Mouse (Mus musculus) 3134 (cell line): ENCODE data around the gene Ap1g2.
A peak's percentile ranks its signal among the peaks of the same experiment; 100 is the strongest.

Experiments used
- DNase-seq: peaks from one replicate; pipeline ENCODE4 v3.0.0-alpha.2; 2011; ENCODE audit warnings: low spot score; ENCODE audit not compliant: insufficient read length; ENCODE audit errors: extremely low read depth

The Ap1g2 gene

DNA sequence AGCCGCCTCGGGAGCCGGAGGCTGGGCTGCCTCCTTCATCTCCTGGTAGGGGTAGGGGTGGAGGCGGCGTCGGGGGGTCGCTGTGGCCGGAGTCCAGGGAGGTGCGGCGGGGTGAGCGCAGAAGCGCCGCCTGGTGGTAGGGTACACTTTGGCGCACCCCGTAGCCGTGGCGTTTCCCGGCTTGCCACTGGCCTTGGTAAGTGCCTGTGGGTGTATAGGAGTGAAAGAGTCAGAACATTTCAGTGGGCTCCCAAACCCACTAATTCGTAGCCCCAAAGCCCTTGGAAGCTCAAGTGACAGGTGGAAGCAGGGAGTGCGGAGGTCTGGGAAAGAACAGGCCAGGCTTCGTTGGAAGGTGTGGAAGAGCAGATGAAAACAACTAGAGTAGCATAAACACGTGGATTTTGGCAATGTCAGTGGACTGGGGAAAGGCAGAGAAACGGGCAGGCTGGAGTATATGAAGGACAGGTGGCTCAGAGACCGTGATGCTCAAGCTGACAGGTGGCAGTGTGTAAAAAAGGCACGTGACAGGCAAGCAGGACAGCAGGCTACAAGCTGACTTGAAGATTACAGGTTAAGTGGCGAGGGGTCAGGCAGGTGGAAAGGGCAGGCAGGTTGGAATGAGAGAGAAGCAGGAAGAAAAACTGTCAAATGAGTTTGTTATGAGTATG lies 7.7 kb upstream of the Ap1g2 start:
- no peak for DNase-seq

DNA sequence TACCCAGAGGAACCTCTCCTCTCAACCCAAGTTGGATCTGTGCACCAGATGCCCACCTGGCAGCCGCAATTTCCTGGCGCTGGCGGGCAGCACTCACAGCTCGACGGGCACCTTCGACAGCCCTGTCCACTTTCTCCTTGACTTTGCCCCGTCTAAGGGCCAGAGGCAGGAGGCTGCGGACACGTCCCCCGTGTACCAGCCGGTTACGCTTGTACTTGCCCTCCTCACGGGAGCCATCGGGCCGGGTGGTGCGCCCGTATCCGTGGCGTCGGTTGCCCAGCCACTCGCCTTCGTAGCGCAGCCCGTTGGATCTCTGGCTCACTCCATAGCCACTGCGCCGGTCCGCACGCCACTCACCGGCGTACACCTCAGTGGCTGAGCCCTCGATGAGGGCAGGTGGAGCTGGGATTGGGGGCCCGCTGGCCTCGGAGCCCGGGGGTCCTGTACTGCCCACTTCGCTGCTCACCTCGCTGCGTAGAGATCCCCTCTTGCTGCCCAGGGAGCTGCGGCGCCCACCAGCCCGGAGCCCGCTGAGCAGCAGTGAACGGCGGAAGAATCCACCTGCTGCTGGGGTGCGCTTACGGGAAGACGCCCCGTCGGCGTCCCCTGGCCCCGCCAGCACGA lies 7.1 kb upstream of the Ap1g2 start:
- DNase-seq = no peak

DNA sequence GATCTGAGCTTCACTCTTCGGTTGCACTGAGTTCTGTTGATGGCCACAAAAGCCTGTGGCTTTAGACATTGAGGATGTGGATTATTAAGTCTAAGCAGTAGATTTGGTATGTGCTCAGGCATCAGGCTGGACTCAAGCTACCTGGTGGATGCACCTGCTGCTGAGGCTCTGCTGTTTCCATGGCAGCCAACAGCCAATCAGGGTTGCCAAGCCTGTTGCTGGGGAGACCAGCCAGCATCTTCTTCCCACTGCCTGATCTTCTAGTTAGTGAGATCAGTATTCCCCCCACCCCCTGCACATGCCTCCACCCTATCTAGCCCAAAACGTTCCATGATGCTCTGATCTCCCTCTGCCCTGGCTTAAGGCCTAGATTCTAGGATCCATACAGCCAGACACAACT lies 5.3 kb upstream of the Ap1g2 start:
- DNase-seq = no peak

DNA sequence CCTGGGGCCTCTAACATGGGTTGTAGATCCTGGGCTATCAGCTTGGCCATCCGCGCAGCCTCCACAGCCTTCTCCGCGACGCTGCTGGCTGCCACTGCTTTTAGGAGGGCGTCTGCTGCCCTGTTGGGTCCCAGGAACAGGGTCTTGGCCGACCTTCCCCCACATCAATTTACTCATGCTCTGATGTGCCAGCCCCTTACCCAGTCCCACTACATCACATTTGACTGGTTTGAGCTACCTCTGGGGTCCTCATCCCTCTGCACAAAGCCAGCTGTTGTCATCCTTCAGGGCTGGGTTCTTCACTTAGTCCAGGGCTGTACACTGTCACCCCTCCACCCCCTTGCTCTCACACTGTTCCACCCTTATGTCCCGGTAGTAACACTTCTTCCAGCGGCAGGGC lies 3.7 kb upstream of the Ap1g2 start:
- no peak for DNase-seq

DNA sequence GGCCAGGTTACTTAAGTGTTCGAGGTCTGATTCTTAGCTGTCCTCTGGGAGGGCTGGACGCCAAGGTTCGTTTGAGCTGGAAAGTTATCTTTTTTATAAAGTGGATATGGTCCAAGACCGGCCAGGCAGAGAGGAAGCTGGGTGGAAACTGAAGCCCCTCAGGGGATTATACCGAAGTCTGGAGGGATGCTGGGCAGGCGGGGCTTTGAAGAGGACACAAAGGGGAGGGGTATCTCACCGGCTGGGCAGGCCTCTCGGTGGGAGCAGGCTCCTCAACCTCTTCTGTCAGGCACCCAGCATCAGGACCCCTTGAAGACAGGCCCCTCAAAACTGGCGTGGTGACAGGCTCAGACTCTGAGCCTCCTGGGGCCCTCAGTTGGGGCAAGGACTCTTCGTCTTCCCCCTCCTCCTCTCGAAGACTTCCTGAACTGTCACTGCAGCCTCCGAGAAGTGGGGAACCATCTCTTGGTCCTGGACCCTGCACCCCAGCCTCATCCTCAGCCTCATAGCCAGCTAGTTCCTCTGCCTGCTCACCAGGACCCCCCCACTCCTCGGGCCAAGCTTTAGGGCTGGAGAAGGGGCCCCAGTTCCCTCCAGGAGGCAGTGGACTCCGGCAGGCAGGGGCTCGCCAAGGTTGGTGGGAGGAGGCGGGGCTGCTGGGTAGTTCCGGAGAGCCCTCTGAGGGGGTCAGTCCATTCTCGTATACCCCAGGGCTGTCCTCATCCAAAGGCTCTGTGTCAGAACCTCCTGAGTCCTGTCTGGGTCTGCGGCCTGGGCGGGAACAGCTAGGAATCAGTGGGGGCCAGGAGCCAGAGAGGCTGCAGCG lies 2.9 kb upstream of the Ap1g2 start:
- no peak for DNase-seq

DNA sequence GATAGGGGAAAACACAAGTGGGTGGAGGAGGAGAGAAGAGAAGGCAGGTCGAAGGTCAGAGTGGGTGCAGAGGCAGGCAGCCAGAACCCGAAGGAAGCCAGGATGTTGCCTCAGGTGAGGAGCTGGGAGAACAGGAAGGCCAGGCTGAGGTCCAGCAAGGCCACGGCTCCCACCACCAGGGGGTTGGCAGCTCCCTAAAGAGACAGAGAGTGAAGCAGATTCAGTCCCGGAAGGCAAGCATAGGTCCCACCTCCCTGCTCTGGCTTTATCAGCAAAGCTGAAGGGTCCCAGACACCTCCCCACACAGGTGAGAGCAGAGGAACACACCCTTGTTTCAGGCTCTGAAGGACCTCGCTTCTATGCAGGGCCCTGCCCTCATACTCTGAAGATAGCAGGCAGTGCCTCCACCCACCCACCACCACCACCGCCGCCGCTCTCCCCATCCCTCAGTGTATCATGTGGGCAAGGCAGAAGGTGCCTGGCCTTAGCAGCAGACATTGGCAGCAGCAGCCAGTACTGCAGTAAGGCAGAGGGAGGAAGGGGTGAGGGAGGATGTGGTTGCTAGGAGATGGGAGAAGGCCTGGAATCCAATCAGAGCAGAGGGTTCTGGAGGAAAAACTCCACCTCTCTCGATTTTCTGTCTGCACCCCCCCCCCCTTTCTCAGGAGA lies 1.9 kb upstream of the Ap1g2 start:
- no peak for DNase-seq

DNA sequence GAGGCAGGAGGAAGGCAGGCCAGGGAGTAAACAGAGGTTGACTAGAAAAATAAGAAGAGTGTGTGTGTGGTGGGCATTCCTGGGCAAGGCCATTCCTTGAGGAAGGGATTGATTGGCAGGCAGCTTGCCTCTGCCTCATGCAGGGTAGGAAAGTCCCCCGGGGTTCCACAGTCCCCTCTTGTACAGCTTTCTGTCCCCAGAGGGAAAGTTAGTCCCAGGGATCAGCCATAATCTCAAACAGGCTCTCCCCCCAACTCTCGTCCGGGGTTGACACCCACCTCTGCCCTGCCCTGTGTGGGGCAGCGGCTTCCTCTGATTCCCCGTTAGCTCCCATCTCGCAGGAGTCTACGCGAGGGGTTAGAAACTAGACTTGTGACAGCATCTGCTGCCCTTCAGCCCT lies 597 bp upstream of the Ap1g2 start:
- no peak for DNase-seq

DNA sequence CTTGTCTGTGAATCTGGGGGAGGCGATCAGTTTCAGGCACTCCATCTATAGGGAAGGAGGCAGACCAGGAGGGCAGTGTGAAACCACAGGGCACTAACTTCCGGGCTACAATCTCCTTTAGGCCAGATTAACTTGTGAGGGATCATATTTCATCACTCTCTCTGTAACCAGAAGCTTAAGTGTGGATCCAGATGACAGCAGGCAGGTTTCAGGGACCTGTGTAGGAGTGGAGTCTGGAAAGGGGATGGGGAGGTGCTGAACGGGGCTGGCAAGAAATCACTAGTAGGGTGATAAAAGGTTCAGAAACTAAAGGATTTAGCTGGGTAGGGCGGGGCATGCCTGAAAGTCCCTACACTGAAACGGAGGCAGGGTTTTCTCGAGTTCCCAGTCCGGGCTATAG lies 1.0 kb downstream of the Ap1g2 start:
- no peak for DNase-seq

DNA sequence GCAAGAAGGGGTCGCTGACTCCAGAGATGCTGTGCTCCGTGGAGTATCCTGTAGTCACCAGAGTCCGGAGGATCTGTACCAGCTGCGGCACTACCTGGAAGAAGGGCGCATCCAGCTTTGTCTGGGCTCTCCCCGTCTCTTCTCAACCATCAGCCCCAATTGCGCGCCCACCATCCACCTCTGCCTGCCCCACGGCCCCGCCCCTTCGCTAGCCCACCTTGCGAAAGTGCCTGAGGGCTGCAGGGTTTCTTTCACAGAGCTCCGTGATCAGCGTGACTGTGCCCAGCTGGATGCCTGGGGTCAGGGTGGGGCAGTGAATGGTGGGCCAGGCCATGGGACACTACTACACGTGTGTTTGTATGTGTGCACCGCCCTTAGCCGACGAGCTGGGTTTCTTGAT lies 2.0 kb downstream of the Ap1g2 start:
- no peak for DNase-seq

DNA sequence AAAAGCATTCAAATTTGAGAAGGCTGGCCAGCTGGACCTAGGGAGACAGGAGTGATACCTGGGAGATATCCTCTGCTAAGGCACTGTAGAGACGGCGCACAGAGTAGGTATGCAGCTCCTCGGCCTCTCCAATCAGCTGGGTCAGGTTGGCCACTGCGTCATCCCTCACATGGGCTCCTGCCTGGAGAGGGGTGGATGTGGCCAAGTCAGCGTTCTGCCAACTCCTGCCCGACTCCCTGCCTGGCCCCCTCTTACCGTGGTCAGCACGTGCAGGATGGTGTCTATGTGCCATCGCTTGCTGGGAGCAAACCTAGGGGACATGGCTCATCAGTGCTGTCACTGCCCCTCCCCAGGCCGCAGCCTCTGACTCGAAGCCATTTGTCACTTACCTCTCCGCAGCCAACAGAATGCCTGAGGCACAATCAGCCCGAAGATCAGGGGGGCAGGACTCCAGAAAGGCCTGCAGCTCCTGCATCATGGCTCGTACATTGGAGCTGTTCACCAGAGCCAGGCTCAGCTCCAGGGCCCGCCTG lies 4.1 kb downstream of the Ap1g2 start:
- DNase-seq = no peak

DNA sequence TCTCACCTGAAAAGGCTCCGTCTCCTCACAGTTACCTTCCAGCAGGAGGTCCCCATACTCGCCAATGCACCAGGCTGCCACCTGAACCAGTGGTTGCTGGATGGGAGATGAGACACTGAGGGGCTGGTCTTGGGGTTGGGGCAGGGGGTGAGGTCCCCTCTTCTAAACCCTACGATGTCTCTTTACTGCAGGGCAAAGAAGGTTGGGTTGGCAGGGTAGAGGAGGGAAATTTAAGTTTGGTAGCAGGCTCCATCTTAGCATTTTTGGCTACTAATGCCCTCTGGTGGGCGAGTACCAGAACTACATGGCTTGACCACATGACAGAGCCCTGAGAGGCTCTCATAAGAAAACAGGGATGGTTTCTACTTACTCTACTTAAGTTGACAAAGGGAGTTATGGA lies 4.8 kb downstream of the Ap1g2 start:
- no peak for DNase-seq

DNA sequence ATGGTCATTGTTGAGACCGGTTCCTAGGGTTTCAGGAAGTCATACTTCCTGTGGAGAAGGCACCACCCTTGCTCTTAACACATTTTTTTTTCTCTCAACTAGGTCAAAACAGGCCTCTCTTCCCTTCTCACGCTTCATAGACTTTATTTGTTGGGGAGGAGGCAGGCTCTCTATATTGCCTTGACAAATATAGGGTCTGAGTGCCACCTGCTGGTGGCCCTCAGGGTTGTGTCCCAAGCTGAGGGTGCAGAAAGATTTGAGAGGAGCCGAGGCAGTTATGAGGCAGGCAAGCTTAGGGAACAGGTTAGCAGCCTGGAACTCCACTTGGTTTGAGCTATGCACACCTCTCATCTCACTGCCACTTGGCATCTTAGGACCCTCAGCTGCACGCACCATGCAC lies 8.3 kb downstream of the Ap1g2 start:
- DNase-seq = no peak

DNA sequence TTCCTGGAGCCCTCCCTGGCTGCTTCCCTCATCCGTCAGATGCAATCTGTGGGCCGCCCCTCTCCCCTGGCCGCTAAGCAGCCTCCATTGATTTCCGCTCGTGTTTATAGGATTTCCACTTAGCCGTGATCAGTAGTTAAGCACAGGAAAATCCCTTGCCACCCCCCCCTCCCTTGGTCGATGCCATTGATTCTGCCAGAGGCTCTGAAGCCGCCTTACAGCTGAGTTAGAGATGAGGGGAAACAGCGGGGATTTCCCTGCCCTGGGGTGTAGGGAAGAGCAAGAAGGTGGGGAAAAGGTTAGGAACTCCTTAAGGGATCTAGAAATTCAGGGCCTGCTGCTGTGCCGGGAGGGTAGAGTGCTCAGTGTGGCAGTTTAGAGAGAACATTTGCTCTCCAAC lies 8.7 kb downstream of the Ap1g2 start:
- no peak for DNase-seq

DNA sequence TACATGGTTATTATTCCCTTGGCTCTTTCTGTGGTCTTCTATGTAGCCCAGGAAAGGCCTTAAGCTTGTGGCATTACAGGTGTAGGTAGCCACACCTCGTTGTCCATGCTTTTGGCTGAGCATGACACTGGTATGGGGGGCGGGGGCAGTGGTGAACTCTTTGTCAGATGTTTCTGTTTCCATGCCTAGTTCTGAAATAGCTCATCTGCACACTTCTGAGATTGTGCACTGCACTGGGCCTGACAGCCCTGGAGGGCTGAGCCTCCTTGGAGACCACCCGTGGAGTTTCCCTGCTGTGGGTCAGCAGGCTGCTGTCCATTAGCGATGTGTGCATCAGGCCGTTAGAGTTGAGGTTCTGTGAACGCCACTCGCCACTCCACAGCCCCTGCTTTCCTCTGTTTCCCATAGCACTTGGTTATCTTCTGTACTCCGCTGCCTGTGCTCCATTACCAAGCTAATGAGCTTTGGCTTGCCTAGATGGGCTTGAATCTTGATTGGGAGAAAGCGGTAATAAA lies 9.8 kb downstream of the Ap1g2 start:
- DNase-seq = no peak

DNA sequence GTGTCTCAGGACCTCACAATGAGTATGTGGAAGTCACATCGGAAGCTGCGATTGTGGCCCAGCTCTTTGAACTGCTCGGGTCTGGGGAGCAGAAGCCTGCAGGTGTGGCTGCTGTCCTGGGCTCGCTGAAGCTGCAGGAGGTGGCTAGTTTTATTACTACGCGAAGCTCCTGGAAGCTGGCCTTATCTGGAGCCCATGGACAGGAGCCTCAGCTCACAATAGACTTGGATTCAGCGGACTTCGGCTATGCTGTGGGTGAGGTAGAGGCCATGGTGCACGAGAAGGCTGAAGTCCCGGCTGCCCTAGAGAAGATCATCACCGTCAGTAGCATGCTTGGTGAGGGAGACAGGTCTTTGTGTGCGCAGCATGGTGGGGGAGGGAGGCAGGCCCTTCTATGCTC lies 10.7 kb downstream of the Ap1g2 start:
- no peak for DNase-seq

DNA sequence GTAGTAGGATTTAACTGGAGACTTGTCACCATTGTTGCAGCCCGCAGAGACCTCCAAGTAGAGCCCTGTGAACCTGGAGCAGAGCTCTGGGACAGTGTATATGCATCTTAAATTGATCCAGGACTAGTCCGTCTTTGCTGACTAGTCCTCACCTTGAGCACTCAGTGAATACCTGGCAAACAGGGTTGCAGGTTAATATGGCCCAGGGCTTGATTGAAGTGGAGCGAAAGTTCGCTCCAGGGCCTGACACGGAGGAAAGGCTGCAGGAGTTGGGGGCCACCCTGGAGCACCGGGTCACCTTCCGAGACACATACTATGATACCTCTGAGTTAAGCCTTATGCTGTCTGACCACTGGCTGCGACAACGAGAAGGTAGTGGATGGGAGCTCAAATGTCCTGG lies 11.1 kb downstream of the Ap1g2 start:
- no peak for DNase-seq

DNA sequence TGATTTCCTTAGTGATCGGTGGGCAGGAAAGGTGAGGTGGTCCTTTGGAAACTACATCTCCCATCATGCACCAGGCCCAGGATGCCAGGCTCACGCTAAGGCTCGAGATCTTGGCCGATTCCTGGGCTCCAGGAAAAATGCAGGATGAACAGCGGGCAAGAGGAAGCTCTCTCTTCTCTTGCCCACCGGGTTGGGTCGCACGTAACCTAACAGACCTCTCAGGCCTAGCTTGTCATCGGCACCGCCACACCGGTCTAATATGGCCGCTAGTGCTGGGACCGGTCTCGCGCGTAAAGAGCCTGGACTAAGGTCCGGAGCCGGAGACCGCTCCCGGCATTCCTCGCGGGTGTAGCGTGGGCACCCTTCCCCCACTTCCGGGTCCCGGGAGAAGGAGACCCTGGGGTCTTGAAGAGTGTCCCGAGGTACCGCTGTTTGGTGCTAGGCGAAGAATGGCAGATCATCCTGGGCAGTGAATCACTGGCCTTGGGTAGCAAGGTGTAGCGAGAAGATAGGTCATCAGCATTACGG lies 11.6 kb downstream of the Ap1g2 start, which contains the start of gene Thtpa:
Gene Thtpa (plus strand): TSS at position 81 of the 528 bp plus-strand sequence.
- peak; percentile 82 for DNase-seq

DNA sequence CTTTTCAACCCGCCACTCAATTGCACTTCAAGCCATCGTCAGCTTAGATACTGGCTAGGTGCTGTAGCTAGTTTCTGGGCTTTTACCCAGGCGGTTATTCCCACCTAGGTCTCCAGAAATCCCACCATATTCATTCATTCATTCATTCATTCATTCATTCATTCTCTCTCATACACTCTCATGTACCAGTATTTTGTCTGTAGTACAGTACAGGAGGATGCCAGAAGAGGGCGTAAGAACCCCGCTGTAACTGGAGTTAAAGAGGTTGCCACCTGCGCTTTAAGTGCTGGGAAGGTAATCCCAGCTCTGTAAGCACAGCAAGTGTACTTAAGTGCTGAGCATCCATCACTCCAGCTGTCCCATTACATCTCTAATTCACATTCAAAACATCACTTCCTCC lies 12.5 kb downstream of the Ap1g2 start:
- DNase-seq = no peak

DNA sequence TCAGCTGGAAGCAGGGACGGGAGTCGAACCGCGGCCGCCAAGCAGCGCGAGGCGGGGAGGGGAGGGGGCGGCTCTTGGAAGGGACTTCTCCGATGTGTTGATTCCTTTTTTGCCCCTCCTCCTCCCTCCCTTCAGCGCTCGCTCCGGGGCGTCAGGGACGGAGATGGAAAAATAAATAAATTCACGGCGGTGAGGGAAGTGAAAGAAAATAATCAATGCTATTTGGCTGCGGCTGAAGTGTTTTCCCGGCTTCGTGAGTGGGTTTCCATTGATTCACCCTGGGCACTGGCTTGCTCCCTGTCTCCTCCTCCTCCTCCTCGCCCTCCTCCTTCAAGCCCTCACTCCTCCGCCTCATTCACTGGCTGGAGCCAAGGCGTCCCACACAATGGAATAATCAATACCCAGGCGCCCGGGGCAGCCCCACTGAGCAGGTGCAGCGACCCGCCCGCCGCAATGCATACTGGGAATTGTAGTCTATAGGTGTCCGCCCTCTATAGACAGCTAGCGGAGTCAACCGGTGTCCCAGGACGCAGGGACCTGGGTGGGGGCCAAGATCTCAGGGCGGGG lies 14.3 kb downstream of the Ap1g2 start, which contains the start of gene Zfhx2:
Gene Zfhx2 (minus strand): TSS at position 314 of the 567 bp plus-strand sequence.
- DNase-seq = peak; percentile 86

DNA sequence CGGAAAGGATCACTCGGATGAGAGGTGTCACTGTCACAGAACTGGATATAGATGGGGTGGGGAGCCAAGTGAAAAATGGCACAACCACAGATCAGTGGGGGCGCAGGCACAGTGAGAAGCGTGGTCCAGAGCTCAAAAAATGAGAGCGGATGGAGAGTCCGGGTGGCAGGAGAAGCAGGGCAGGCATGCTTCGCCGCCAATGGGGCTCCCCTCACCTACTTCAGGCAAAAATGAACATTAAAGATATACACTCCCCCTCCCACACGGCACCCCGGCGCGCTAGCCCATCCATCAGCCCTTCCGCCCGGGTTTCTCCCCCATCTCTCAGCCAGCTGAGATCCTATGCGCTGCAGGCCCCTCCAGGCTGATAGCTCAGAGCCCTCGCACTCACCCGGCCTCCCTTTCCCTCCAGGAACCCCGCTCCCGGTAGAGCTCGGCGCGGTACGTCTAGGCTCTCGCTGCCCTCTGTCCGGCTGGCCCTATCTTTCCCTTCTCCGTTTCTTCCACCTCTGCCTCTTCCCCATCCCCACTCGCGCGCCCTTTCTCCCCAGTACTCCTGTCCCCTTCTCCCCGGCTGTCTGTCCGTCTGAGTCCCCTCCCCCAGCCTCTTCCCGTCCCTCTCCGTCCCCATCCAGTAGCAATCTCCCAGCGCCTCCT lies 15.1 kb downstream of the Ap1g2 start:
- DNase-seq = no peak
